Mouse (Mus musculus) hindbrain, embryonic 15.5 days (tissue): ENCODE data around the gene Cers1. TPM values are rescaled to one million over a fixed set of nuclear protein-coding genes. Genes with fewer than 3 reads are reported as not detected.
A peak's percentile ranks its signal among the peaks of the same experiment; 100 is the strongest.

Experiments
- ATAC-seq: fragments of 200-750 bp; cut with Nextera tagmentation; 2 replicates; pipeline ENCODE4 v1.8.0; 2017; ENCODE audit warnings: low read depth, moderate number of reproducible peaks, moderate TSS enrichment; ENCODE audit not compliant: low FRiP score
- H3K27ac ChIP-seq: fragments of 300-500 bp; sonication (generic); replicated peaks from 2 replicates; pipeline ENCODE4 v1.5.1; 2015; ENCODE audit warnings: mild to moderate bottlenecking, inconsistent platforms
- H3K27me3 ChIP-seq: fragments of 300-500 bp; sonication (generic); 2 replicates; pipeline ENCODE4 v1.6.1; 2015; ENCODE audit warnings: control low read depth, inconsistent platforms
- H3K36me3 ChIP-seq: fragments of 300-500 bp; sonication (generic); 2 replicates; pipeline ENCODE4 v1.6.1; 2015; ENCODE audit warnings: control low read depth, inconsistent platforms
- H3K4me1 ChIP-seq: fragments of 300-500 bp; sonication (generic); replicated peaks from 2 replicates; pipeline ENCODE4 v1.6.1; 2015; ENCODE audit warnings: control low read depth, inconsistent platforms
- H3K4me2 ChIP-seq: fragments of 300-500 bp; sonication (generic); 2 replicates; pipeline ENCODE4 v1.6.1; 2015; ENCODE audit warnings: moderate library complexity, mild to moderate bottlenecking, inconsistent platforms
- H3K4me3 ChIP-seq: fragments of 300-500 bp; sonication (generic); 2 replicates; pipeline ENCODE4 v1.5.1; 2015; ENCODE audit warnings: mild to moderate bottlenecking, inconsistent platforms
- H3K9ac ChIP-seq: fragments of 300-500 bp; sonication (generic); 2 replicates; pipeline ENCODE4 v1.6.1; 2015; ENCODE audit warnings: inconsistent platforms
- H3K9me3 ChIP-seq: fragments of 300-500 bp; sonication (generic); 2 replicates; pipeline ENCODE4 v1.6.1; 2016; ENCODE audit warnings: control low read depth, inconsistent platforms
- WGBS: fragments of 180-500 bp; shearing (Covaris S2); methylation state at CpG from one replicate; pipeline ENCODE4 v1.1.7; 2015; 5-methylcytosine and 5-hydroxymethylcytosine counted together
- polyA plus RNA-seq: library from polyadenylated mRNA; unstranded; fragments of >200 nt; fragmentation: Nextera tagmentation; extraction: Ambion mirVana; gene quantifications from 2 replicates; pipeline ENCODE4 v1.2.1, GENCODE M21; 2015

Gene Cers1
- polyA plus RNA-seq, 1 experiment from 2014 or later, result 43.2 TPM

GRCm38 (mm10) chr8:70356111-70356510 is 40.5 kb downstream of the Cers1 start:
- Histone ChIP-seq H3K4me1 (peaks cover 23% of the 10 kb centered on the region), H3K27ac (no peak overlapping the region), H3K9ac (no peak overlapping the region), H3K4me3 (no peak overlapping the region), H3K27me3 (0 out of 2 replicates have a peak, but pooled peaks cover 5% of the 10 kb centered on the region), H3K9me3 (no peaks in the 10 kb centered on the region), H3K4me2 (no peak overlapping the region), H3K36me3 (no peaks in the 10 kb centered on the region)
- 82% methylated on average over 1 of the region's 1 CpGs for WGBS
- ATAC-seq, result no peak

- H3K4me3 ChIP-seq, result no peak overlapping the region
- no peaks in the 10 kb centered on the region for H3K9me3 ChIP-seq
- WGBS, result 42% methylated on average over 3 of the region's 3 CpGs
- H3K27me3 ChIP-seq, result 0 out of 2 replicates have a peak, but pooled peaks cover 5% of the 10 kb centered on the region
- H3K36me3 ChIP-seq, result no peaks in the 10 kb centered on the region
- no peak overlapping the region for H3K27ac ChIP-seq
- H3K9ac ChIP-seq, result no peak overlapping the region
- no peak for ATAC-seq
- H3K4me1 ChIP-seq, result 0 out of 2 replicates have a peak, but pooled peaks cover under 1% of the 10 kb centered on the region
- no peak overlapping the region for H3K4me2 ChIP-seq
These were observed 43.8 kb downstream of the Cers1 start for GRCm38 (mm10) chr8:70359411-70359810.

- Histone ChIP-seq H3K27ac (no peak overlapping the region), H3K4me1 (no peaks in the 10 kb centered on the region), H3K4me2 (no peak overlapping the region), H3K36me3 (no peaks in the 10 kb centered on the region), H3K4me3 (no peak overlapping the region), H3K9me3 (no peaks in the 10 kb centered on the region), H3K9ac (no peak overlapping the region), H3K27me3 (0 out of 2 replicates have a peak, but pooled peaks cover 5% of the 10 kb centered on the region)
- ATAC-seq, result no peak
- WGBS, result 53% methylated on average over 4 of the region's 4 CpGs
These were observed 45.2 kb downstream of the Cers1 start for GRCm38 (mm10) chr8:70360769-70361168.

- Histone ChIP-seq H3K27me3 (0 out of 2 replicates have a peak, but pooled peaks cover 5% of the 10 kb centered on the region), H3K4me3 (no peak overlapping the region), H3K27ac (no peak overlapping the region), H3K9me3 (no peaks in the 10 kb centered on the region), H3K4me1 (no peaks in the 10 kb centered on the region), H3K4me2 (no peak overlapping the region), H3K36me3 (no peaks in the 10 kb centered on the region), H3K9ac (no peak overlapping the region)
- 80% methylated on average over 10 of the region's 10 CpGs for WGBS
- ATAC-seq, result no peak
These were observed 46.0 kb downstream of the Cers1 start for GRCm38 (mm10) chr8:70361484-70362032.

GRCm38 (mm10) chr8:70364066-70364465 is 48.5 kb downstream of the Cers1 start:
- Histone ChIP-seq H3K36me3 (no peaks in the 10 kb centered on the region), H3K27ac (no peak overlapping the region), H3K9me3 (no peaks in the 10 kb centered on the region), H3K4me1 (no peaks in the 10 kb centered on the region), H3K9ac (no peak overlapping the region), H3K27me3 (no peaks in the 10 kb centered on the region), H3K4me2 (no peak overlapping the region), H3K4me3 (no peak overlapping the region)
- 35% methylated on average over 5 of the region's 5 CpGs for WGBS
- no peak for ATAC-seq

GRCm38 (mm10) chr8:70366588-70366987 is 51.0 kb downstream of the Cers1 start:
- Histone ChIP-seq H3K4me2 (no peak overlapping the region), H3K4me1 (no peaks in the 10 kb centered on the region), H3K9me3 (no peaks in the 10 kb centered on the region), H3K4me3 (no peak overlapping the region), H3K27me3 (peaks cover 7% of the 10 kb centered on the region), H3K36me3 (no peaks in the 10 kb centered on the region), H3K9ac (no peak overlapping the region), H3K27ac (no peak overlapping the region)
- ATAC-seq, result no peak
- 66% methylated on average over 5 of the region's 5 CpGs for WGBS

- Histone ChIP-seq H3K36me3 (no peaks in the 10 kb centered on the region), H3K4me3 (no peak overlapping the region), H3K4me1 (peaks cover 22% of the 10 kb centered on the region), H3K9me3 (no peaks in the 10 kb centered on the region), H3K27ac (no peak overlapping the region), H3K4me2 (no peak overlapping the region), H3K9ac (no peak overlapping the region), H3K27me3 (peaks cover 46% of the 10 kb centered on the region)
- WGBS, result 77% methylated on average over 7 of the region's 7 CpGs
- no peak for ATAC-seq
These were observed 54.9 kb downstream of the Cers1 start for GRCm38 (mm10) chr8:70370476-70370875.

GRCm38 (mm10) chr8:70371951-70372350 is 56.4 kb downstream of the Cers1 start:
- ATAC-seq, result no peak
- H3K9ac ChIP-seq, result no peak overlapping the region
- peaks cover 31% of the 10 kb centered on the region for H3K4me1 ChIP-seq
- H3K36me3 ChIP-seq, result no peaks in the 10 kb centered on the region
- no peak overlapping the region for H3K4me3 ChIP-seq
- H3K27me3 ChIP-seq, result peaks cover 61% of the 10 kb centered on the region
- WGBS, result 36% methylated on average over 6 of the region's 6 CpGs
- H3K4me2 ChIP-seq, result no peak overlapping the region
- H3K27ac ChIP-seq, result no peak overlapping the region
- H3K9me3 ChIP-seq, result no peaks in the 10 kb centered on the region

GRCm38 (mm10) chr8:70373397-70374317 is 58.1 kb downstream of the Cers1 start, which contains the start of gene Comp:
Comp (plus strand) TSS chr8:70373558.
- ATAC-seq, result 0 out of 2 replicates have a peak, but pooled peaks have one; percentile 9
- no peaks in the 10 kb centered on the region for H3K36me3 ChIP-seq
- H3K4me3 ChIP-seq, result peak within 1 kb of the TSS; percentile 29
- peak within 1 kb of the TSS; percentile 51 for H3K4me2 ChIP-seq
- no peak within 1 kb of the TSS for H3K27ac ChIP-seq
- no peak within 1 kb of the TSS for H3K9ac ChIP-seq
- no peaks in the 10 kb centered on the region for H3K9me3 ChIP-seq
- 3% methylated on average over 47 of the region's 47 CpGs for WGBS
- H3K4me1 ChIP-seq, result peaks cover 31% of the 10 kb centered on the region
- peaks cover 77% of the 10 kb centered on the region for H3K27me3 ChIP-seq

GRCm38 (mm10) chr8:70374318-70374927 is 58.8 kb downstream of the Cers1 start:
- no peaks in the 10 kb centered on the region for H3K36me3 ChIP-seq
- peak overlapping the region; percentile 29 for H3K4me3 ChIP-seq
- H3K9ac ChIP-seq, result no peak overlapping the region
- peaks cover 31% of the 10 kb centered on the region for H3K4me1 ChIP-seq
- H3K27me3 ChIP-seq, result peaks cover 83% of the 10 kb centered on the region
- peak; percentile 56; the same call in 1 of the 2 replicates for ATAC-seq
- no peaks in the 10 kb centered on the region for H3K9me3 ChIP-seq
- WGBS, result 2% methylated on average over 36 of the region's 53 CpGs
- peak overlapping the region; percentile 51 for H3K4me2 ChIP-seq
- no peak overlapping the region for H3K27ac ChIP-seq

- ATAC-seq, result no peak
- Histone ChIP-seq H3K9me3 (no peaks in the 10 kb centered on the region), H3K36me3 (no peaks in the 10 kb centered on the region), H3K4me3 (no peak overlapping the region), H3K4me2 (no peak overlapping the region), H3K4me1 (peaks cover 31% of the 10 kb centered on the region), H3K9ac (no peak overlapping the region), H3K27me3 (peaks cover 81% of the 10 kb centered on the region), H3K27ac (no peak overlapping the region)
- whole genome bisulfite sequencing, result 8% methylated on average over 35 of the region's 35 CpGs
These were observed 59.8 kb downstream of the Cers1 start for GRCm38 (mm10) chr8:70375212-70375859.
